Mouse (Mus musculus): ENCODE data around the gene Vax2. TPM values are rescaled to one million over a fixed set of nuclear protein-coding genes. Genes with fewer than 3 reads are reported as not detected.

Vax2 gene
- polyA plus RNA-seq, 1 experiment, result not detected

DNA sequence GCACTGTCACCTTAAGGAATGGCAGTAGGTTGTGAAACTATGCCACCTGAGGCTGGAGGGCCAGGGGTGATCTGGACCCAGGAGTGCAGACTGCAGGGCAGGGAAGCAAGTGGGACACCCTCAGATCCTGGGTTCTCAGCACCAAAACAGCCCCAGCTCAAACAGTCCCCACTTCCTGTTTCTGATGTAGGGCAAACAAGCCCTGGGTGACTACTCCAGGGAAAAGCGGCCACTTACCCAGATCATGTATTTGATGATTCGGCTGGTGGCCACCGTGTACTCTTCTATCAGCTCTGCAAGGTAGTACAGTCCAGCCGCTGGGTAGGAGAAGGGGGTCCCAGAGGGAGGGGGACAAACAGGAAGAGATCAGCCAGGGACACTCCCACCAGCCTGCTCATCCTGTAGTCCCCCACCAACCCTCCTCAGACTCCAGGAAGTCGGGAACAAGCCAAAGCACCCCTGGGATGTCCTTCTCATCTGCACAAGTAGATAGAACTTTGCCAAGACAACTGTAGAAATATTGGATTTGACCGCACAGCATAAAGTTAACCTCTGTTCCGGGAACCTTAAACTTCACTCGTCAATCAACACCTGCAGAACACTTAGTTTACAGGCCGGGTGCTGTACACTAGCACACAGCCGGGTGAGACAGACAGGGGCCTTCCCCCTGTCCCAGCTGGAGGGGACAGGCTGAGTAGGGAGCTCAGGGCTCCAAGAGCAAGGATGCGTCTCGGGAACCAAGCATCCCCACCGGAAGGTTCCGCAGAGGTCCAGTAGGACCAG, 63.9 kb downstream of the Vax2 start:
- no peak for TF ChIP-seq GATA1 (IDR thresholded peaks at IDR 0.05; ENCODE audit: low read length)

DNA sequence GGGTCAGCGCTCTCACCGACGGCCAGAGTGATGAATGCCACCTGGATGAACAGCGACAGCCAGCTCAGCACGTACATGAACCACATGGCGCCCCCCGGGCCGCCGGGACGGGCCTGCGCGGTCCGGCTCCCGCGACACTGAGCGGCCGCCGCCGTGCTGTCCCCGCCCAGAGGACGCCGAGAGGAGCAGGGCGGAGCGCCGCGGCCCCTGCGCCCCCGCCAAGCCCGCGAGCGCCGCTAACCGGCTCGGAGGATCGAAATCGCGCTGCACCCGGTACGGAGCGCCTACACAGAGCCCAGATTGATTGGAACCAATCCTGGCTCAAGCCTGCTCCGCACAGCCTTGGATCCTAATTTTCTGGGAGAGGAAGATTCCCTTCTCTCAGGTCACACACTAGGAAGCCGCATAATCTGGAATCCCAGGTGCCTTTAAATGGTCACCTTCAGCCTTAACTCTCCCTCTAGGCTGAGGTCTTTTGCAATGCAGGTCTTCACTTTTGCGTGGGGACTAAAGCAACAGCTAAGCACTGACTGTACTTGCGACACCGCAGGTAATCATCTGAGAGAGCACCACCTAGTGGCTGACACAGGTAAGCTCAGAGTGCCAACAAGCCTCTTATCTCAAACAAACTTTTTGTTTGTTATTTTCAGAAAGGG, 64.7 kb downstream of the Vax2 start, which contains the start of gene Tex261:
TSS of gene Tex261 (minus strand) at position 176 of the 656 bp plus-strand sequence.
- no peak for TF ChIP-seq GATA1 (IDR thresholded peaks at IDR 0.05; ENCODE audit: low read length)

DNA sequence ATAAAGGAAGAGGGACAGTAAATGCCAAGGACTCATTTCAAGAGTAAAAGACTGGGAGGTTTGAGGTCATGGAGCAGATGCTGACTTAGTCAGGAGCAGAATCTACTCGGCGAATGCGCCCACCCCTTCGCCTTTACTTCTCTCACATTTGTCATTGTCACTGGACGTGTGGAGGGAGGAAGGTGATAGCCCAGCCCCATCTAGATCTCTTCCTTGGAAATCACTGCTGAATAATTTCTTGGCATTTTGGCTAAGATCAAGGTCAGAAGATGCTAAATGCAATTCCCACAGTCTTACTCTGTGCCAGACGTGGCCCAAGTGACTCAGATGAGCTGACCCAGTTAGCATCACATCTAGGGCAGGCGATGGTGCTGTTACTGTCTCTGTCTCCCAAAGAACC, 67.2 kb downstream of the Vax2 start:
- no peak for TF ChIP-seq GATA1 (IDR thresholded peaks at IDR 0.05; ENCODE audit: low read length)

DNA sequence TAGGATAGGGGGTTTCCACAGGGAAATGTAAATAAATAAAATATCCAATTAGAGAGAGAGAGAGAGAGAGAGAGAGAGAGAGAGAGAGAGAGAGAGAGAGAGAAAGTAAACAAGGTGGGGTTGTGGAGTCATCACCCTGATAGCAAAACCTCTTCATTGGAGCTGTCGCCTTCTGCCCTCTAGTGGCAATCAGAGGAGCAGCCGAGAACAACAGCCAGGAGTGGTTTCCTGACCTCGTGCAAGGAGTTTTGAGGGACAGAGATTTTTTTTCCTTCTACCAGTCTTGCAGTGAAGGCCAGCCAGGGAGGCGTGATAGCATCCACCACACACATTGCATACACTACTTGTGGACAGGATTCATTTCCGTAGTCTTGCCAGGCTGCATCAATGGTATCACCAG, 68.0 kb downstream of the Vax2 start:
- no peak for TF ChIP-seq GATA1 (IDR thresholded peaks at IDR 0.05; ENCODE audit: low read length)

DNA sequence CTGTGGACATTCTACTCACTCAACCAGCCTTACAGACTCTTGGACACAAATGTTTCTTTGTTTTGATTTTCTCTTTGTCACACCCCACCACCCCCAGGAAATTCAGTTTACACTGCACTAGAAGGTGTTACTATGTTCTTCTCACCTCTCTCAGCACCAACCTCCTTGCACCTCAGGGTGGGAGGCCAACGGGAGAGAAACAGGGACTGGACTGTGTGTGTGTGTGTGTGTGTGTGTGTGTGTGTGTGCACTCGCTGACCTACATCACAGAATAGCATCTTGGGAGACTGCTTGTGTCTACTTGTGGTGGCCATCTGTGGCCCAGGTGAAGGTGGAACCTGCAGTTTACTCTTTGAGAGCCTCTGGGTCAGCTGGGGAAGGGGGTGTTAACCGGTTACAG, 75.4 kb downstream of the Vax2 start:
- no peak for TF ChIP-seq GATA1 (IDR thresholded peaks at IDR 0.05; ENCODE audit: low read length)

Other genes with a start within 250 kb of the Vax2 start
- gene Dguok, start 204.3 kb upstream of the Vax2 start, polyA plus RNA-seq (2012), result 6.7 and 8.9 TPM in 2 replicates
- gene Actg2, start 175.0 kb upstream of the Vax2 start, polyA plus RNA-seq (2012), result not detected in 2 replicates
- gene Stambp, start 138.5 kb upstream of the Vax2 start, polyA plus RNA-seq (2012), result 1.2 and 1.6 TPM in 2 replicates
- gene Clec4f, start 55.1 kb upstream of the Vax2 start, polyA plus RNA-seq (2012), result not detected in 2 replicates
- not detected in 2 replicates for gene Cd207, start 33.4 kb upstream of the Vax2 start, polyA plus RNA-seq (2012)
- not detected in 2 replicates for gene Atp6v1b1, start 31.7 kb downstream of the Vax2 start, polyA plus RNA-seq (2012)
- not detected in 2 replicates for gene Ankrd53, start 51.4 kb downstream of the Vax2 start, polyA plus RNA-seq (2012)
- gene Tex261, start 64.5 kb downstream of the Vax2 start, polyA plus RNA-seq (2012), result 46.2 and 58.9 TPM in 2 replicates
- 6.5 and 8.1 TPM in 2 replicates for gene Nagk, start 83.7 kb downstream of the Vax2 start, polyA plus RNA-seq (2012)
- 9.5 and 13.9 TPM in 2 replicates for gene Paip2b, start 120.5 kb downstream of the Vax2 start, polyA plus RNA-seq (2012)
- gene Zfp638, start 155.8 kb downstream of the Vax2 start, polyA plus RNA-seq (2012), result 3.5 and 4.3 TPM in 2 replicates